8 mouse cellular contexts compared by ENCODE assay signal in the genomic region with DNA sequence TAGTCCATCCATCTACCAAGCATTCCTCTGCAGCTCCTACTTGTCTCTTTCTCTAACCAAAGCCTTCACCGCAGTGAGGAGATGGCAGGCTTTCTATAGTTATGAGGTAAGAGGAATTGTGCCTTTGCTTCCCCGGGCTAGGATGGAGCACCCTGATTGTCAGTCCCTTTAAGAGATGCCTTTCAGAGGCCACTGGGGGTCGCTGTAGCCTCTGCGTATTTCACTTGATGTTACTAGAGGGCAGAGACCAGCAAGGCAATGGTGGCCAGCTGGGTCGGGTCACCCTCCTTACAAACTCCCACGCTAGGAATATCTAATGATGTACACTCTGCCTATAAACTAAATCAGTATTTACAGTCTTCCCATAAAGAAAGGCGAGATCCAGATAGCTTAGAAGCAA. TPM values are rescaled to one million over a fixed set of nuclear protein-coding genes. Genes with fewer than 3 reads are reported as not detected.
DNase-seq lines count a peak whose midpoint lies in the region; ATAC-seq lines count a peak whose summit lies in the region.

No protein-coding gene starts in this region.

- H3K36me3 ChIP-seq in hindbrain, embryonic 10.5 days = no peaks in the 10 kb centered on the region
- no peaks in the 10 kb centered on the region for H3K36me3 ChIP-seq in hindbrain, embryonic 12.5 days
- H3K36me3 ChIP-seq in midbrain, embryonic 13.5 days = no peaks in the 10 kb centered on the region
- no peaks in the 10 kb centered on the region for H3K36me3 ChIP-seq in hindbrain, embryonic 14.5 days (replicated peaks; ENCODE audit: control insufficient read depth, insufficient read depth)

- no peak for ATAC-seq in hindbrain, embryonic 12.5 days (ENCODE audit: low FRiP score)
- ATAC-seq in midbrain, embryonic 13.5 days = 0 out of 2 replicates have a peak, but pooled peaks have one; percentile 24
- no peak for ATAC-seq in hindbrain, embryonic 14.5 days (ENCODE audit: low FRiP score)

- H3K9me3 ChIP-seq in hindbrain, embryonic 10.5 days = no peaks in the 10 kb centered on the region
- H3K9me3 ChIP-seq in hindbrain, embryonic 12.5 days (replicated peaks) = no peaks in the 10 kb centered on the region
- no peaks in the 10 kb centered on the region for H3K9me3 ChIP-seq in midbrain, embryonic 13.5 days
- H3K9me3 ChIP-seq in hindbrain, embryonic 14.5 days (ENCODE audit: control insufficient read depth, low read length) = no peaks in the 10 kb centered on the region

- peak; percentile 58 for DNase-seq in hindbrain, embryonic 10.5 days (ENCODE audit: low spot score)
- peak; percentile 66 for DNase-seq in ES-CJ7 (ENCODE audit: low read depth, low spot score)
- DNase-seq in brain, adult 2 months (ENCODE audit: low read depth, low spot score) = peak; percentile 33
- peak; percentile 43 for DNase-seq in kidney, postnatal 14 days
- no peak for DNase-seq in T-cell, adult 2 months (ENCODE audit: low spot score)
- no peak for DNase-seq in hindbrain, embryonic 14.5 days (ENCODE audit: low spot score)

- H3K4me3 ChIP-seq in hindbrain, embryonic 10.5 days = no peak overlapping the region
- no peak overlapping the region for H3K4me3 ChIP-seq in hindbrain, embryonic 12.5 days
- no peak overlapping the region for H3K4me3 ChIP-seq in midbrain, embryonic 13.5 days (replicated peaks)
- H3K4me3 ChIP-seq in hindbrain, embryonic 14.5 days (replicated peaks; ENCODE audit: low read length) = no peak overlapping the region

- 63% methylated on average over 7 of the region's 7 CpGs for WGBS in hindbrain, embryonic 10.5 days
- 66% methylated on average over 7 of the region's 7 CpGs for WGBS in hindbrain, embryonic 12.5 days
- WGBS in midbrain, embryonic 13.5 days = 67% methylated on average over 7 of the region's 7 CpGs
- 70% methylated on average over 7 of the region's 7 CpGs for WGBS in hindbrain, embryonic 14.5 days

- H3K4me2 ChIP-seq in hindbrain, embryonic 12.5 days (replicated peaks) = no peak overlapping the region
- H3K4me2 ChIP-seq in midbrain, embryonic 13.5 days (replicated peaks) = no peak overlapping the region
- no peak overlapping the region for H3K4me2 ChIP-seq in hindbrain, embryonic 14.5 days (replicated peaks)

- no peak overlapping the region for H3K9ac ChIP-seq in hindbrain, embryonic 12.5 days
- H3K9ac ChIP-seq in midbrain, embryonic 13.5 days (replicated peaks) = no peak overlapping the region
- H3K9ac ChIP-seq in hindbrain, embryonic 14.5 days = no peak overlapping the region

- H3K27ac ChIP-seq in hindbrain, embryonic 10.5 days = no peak overlapping the region
- H3K27ac ChIP-seq in hindbrain, embryonic 12.5 days = no peak overlapping the region
- no peak overlapping the region for H3K27ac ChIP-seq in midbrain, embryonic 13.5 days
- H3K27ac ChIP-seq in hindbrain, embryonic 14.5 days = no peak overlapping the region

- no peaks in the 10 kb centered on the region for H3K27me3 ChIP-seq in hindbrain, embryonic 10.5 days (ENCODE audit: insufficient read depth, poor library complexity, severe bottlenecking)
- H3K27me3 ChIP-seq in hindbrain, embryonic 12.5 days = no peaks in the 10 kb centered on the region
- no peaks in the 10 kb centered on the region for H3K27me3 ChIP-seq in midbrain, embryonic 13.5 days
- no peaks in the 10 kb centered on the region for H3K27me3 ChIP-seq in hindbrain, embryonic 14.5 days (ENCODE audit: control insufficient read depth, insufficient read depth, low read length)

- no peaks in the 10 kb centered on the region for H3K4me1 ChIP-seq in hindbrain, embryonic 10.5 days (replicated peaks)
- H3K4me1 ChIP-seq in hindbrain, embryonic 12.5 days = no peaks in the 10 kb centered on the region
- no peaks in the 10 kb centered on the region; the same call in 1 of the 2 replicates for H3K4me1 ChIP-seq in midbrain, embryonic 13.5 days (replicated peaks)
- H3K4me1 ChIP-seq in hindbrain, embryonic 14.5 days (replicated peaks; ENCODE audit: control insufficient read depth, insufficient read depth, low read length) = no peaks in the 10 kb centered on the region

RNA-seq across cellular contexts. Expression of a gene that starts 54.1 kb away (rescaled TPM):
- polyA plus RNA-seq in hindbrain, embryonic 10.5 days (2016; fragmentation: Nextera tagmentation; extraction: Ambion mirVana) = 0.09 and 0.37 TPM in 2 replicates
- polyA plus RNA-seq in hindbrain, embryonic 12.5 days (2016; fragmentation: Nextera tagmentation; extraction: Ambion mirVana) = 0.26 and 1.3 TPM in 2 replicates
- 0.32 and 0.54 TPM in 2 replicates for polyA plus RNA-seq in midbrain, embryonic 13.5 days (2015; fragmentation: Nextera tagmentation; extraction: Ambion mirVana)
- polyA plus RNA-seq in hindbrain, embryonic 14.5 days (2014; fragmentation: Nextera tagmentation; extraction: Ambion mirVana) = 1.4 and 1.7 TPM in 2 replicates

Comparison
In these comparisons a context has a peak if more than half of its experiments do, and no peak if none do; other contexts are left out.
1. DNase-seq: peak in hindbrain, embryonic 10.5 days (single experiment), ES-CJ7 (single experiment), brain, adult 2 months (single experiment) and kidney, postnatal 14 days (single experiment); none in T-cell, adult 2 months (single experiment) and hindbrain, embryonic 14.5 days (single experiment).